Mouse (Mus musculus) CH12.LX (cell line): Measurements from ENCODE around the gene Dmtf1. TPM values are rescaled to one million over a fixed set of nuclear protein-coding genes. Genes with fewer than 3 reads are reported as not detected.

Experiments
- DNase-seq: peaks from one replicate; pipeline ENCODE4 v3.0.0-alpha.2; 2013; ENCODE audit errors: extremely low read depth
- H3K27ac ChIP-seq: 2 replicates; pipeline ENCODE4 v1.5.1; 2012; ENCODE audit warnings: low read depth, mild to moderate bottlenecking, control low read depth, moderate library complexity; ENCODE audit not compliant: insufficient read depth
- H3K27me3 ChIP-seq: replicated peaks from 2 replicates; pipeline ENCODE3; 2012; ENCODE audit warnings: inconsistent platforms
- H3K36me3 ChIP-seq, 2 experiments: replicated peaks in 1 of 2; 2 replicates each; pipeline versions ENCODE3 to v1.6.1; 2012; ENCODE audit warnings: inconsistent platforms in 1 of 2, low read length in 1 of 2, mild to moderate bottlenecking in 1 of 2, mixed read lengths in 1 of 2, moderate library complexity in 1 of 2; ENCODE audit not compliant: control insufficient read depth in 1 of 2, insufficient read depth in 1 of 2
- H3K4me1 ChIP-seq, 2 experiments: 2 replicates each; pipeline ENCODE4 v1.6.1; 2012; ENCODE audit warnings: inconsistent platforms in 1 of 2, moderate library complexity in 1 of 2; ENCODE audit not compliant: insufficient read depth in 2 of 2, control insufficient read depth in 1 of 2
- H3K4me2 ChIP-seq: 2 replicates; pipeline ENCODE4 v1.6.1; 2012; ENCODE audit warnings: low read depth, mild to moderate bottlenecking, control low read depth; ENCODE audit not compliant: poor library complexity, insufficient read depth, severe bottlenecking
- H3K4me3 ChIP-seq, 3 experiments: fragments of 150-350 bp in 1 of 3; sonication (generic) in 1 of 3; replicated peaks in 1 of 3; 2 replicates each; pipeline versions ENCODE3 to v1.5.1; 2011 to 2012; ENCODE audit warnings: low read depth in 2 of 3, low read length in 2 of 3, mild to moderate bottlenecking in 2 of 3, moderate library complexity in 2 of 3, control low read depth in 1 of 3, improper control_type of control experiment in 1 of 3, inconsistent platforms in 1 of 3, mixed read lengths in 1 of 3; ENCODE audit not compliant: poor library complexity in 1 of 3
- H3K79me2 ChIP-seq: replicated peaks from 2 replicates; pipeline ENCODE4 v1.6.1; 2012; ENCODE audit warnings: mild to moderate bottlenecking, moderate library complexity; ENCODE audit not compliant: control insufficient read depth, poor library complexity, insufficient read depth, severe bottlenecking; ENCODE audit errors: extremely low read depth
- H3K9ac ChIP-seq: 2 replicates; pipeline ENCODE4 v1.6.1; 2012; ENCODE audit warnings: low read depth, mild to moderate bottlenecking, control low read depth, moderate library complexity; ENCODE audit not compliant: insufficient read depth
- H3K9me3 ChIP-seq: replicated peaks from 2 replicates; pipeline ENCODE3; 2012; ENCODE audit warnings: low read length, inconsistent platforms, mixed read lengths
- CHD1 ChIP-seq: IDR thresholded peaks from 2 replicates; pipeline ENCODE4 v1.6.1; 2012; ENCODE audit warnings: low read depth, low read length, improper control_type of control experiment, inconsistent platforms
- CHD2 ChIP-seq: IDR thresholded peaks from 2 replicates; pipeline ENCODE4 v1.6.1; 2011; ENCODE audit warnings: low read length, improper control_type of control experiment
- E2F4 ChIP-seq: IDR thresholded peaks from 2 replicates; pipeline ENCODE4 v1.6.1; 2011; ENCODE audit warnings: low read depth, low read length, improper control_type of control experiment; ENCODE audit not compliant: insufficient replicate concordance
- EP300 ChIP-seq: IDR thresholded peaks from 2 replicates; pipeline ENCODE4 v1.6.1; 2011; ENCODE audit warnings: low read length, improper control_type of control experiment
- JUN ChIP-seq: IDR thresholded peaks from 2 replicates; pipeline ENCODE4 v1.6.1; 2011; ENCODE audit warnings: low read depth, mild to moderate bottlenecking, low read length, improper control_type of control experiment, moderate library complexity; ENCODE audit not compliant: insufficient read depth
- JUND ChIP-seq: conservative IDR thresholded peaks from 2 replicates; pipeline ENCODE4 v1.6.1; 2011; ENCODE audit warnings: low read depth, low read length, improper control_type of control experiment
- MAFK ChIP-seq: IDR thresholded peaks from 2 replicates; pipeline ENCODE4 v1.6.1; 2011; ENCODE audit warnings: low read length, improper control_type of control experiment; ENCODE audit not compliant: insufficient replicate concordance
- MAZ ChIP-seq: IDR thresholded peaks from 2 replicates; pipeline ENCODE4 v1.6.1; 2012; ENCODE audit warnings: low read depth, mild to moderate bottlenecking, inconsistent platforms, low read length, improper control_type of control experiment, moderate library complexity
- MXI1 ChIP-seq: IDR thresholded peaks from 2 replicates; pipeline ENCODE4 v1.6.1; 2011; ENCODE audit warnings: mild to moderate bottlenecking, low read depth, low read length, improper control_type of control experiment
- NELFE ChIP-seq: IDR thresholded peaks from 2 replicates; pipeline ENCODE4 v1.6.1; 2011; ENCODE audit warnings: low read depth, low read length, improper control_type of control experiment
- NRF1 ChIP-seq: IDR thresholded peaks from 2 replicates; pipeline ENCODE4 v1.6.1; 2014; ENCODE audit warnings: low read depth, mild to moderate bottlenecking, inconsistent platforms, low read length, improper control_type of control experiment, moderate library complexity
- PAX5 ChIP-seq: IDR thresholded peaks from 2 replicates; pipeline ENCODE4 v1.6.1; 2012; ENCODE audit warnings: low read length, inconsistent platforms, mixed read lengths
- POLR2A ChIP-seq: IDR thresholded peaks from 2 replicates; pipeline ENCODE4 v1.6.1; 2011; ENCODE audit warnings: low read depth, mild to moderate bottlenecking, improper control_type of control experiment, low read length
- POLR2AphosphoS2 ChIP-seq: IDR thresholded peaks from 2 replicates; pipeline ENCODE4 v1.6.1; 2011; ENCODE audit warnings: low read depth, low read length, improper control_type of control experiment
- RAD21 ChIP-seq: IDR thresholded peaks from 2 replicates; pipeline ENCODE4 v1.6.1; 2011; ENCODE audit warnings: low read depth, mild to moderate bottlenecking, low read length, improper control_type of control experiment, moderate library complexity
- RCOR1 ChIP-seq: conservative IDR thresholded peaks from 2 replicates; pipeline ENCODE4 v1.6.1; 2012; ENCODE audit warnings: low read depth, mild to moderate bottlenecking, inconsistent platforms, low read length, improper control_type of control experiment
- SIN3A ChIP-seq: IDR thresholded peaks from 2 replicates; pipeline ENCODE4 v1.6.1; 2012; ENCODE audit warnings: low read length, improper control_type of control experiment, inconsistent platforms
- TBP ChIP-seq: conservative IDR thresholded peaks from 2 replicates; pipeline ENCODE4 v1.6.1; 2011; ENCODE audit warnings: low read depth, low read length, improper control_type of control experiment
- TCF12 ChIP-seq: IDR thresholded peaks from 2 replicates; pipeline ENCODE4 v1.6.1; 2014; ENCODE audit warnings: low read depth, mild to moderate bottlenecking, inconsistent platforms, low read length, improper control_type of control experiment
- UBTF ChIP-seq: IDR thresholded peaks from 2 replicates; pipeline ENCODE4 v1.6.1; 2012; ENCODE audit warnings: low read depth, mild to moderate bottlenecking, inconsistent platforms, low read length, improper control_type of control experiment, moderate library complexity
- ZC3H11A ChIP-seq: IDR thresholded peaks from 2 replicates; pipeline ENCODE4 v1.6.1; 2012; ENCODE audit warnings: low read depth, mild to moderate bottlenecking, inconsistent platforms, low read length, improper control_type of control experiment
- ZKSCAN1 ChIP-seq: IDR thresholded peaks from 2 replicates; pipeline ENCODE4 v1.6.1; 2012; ENCODE audit warnings: low read depth, inconsistent platforms, low read length, improper control_type of control experiment, borderline replicate concordance
- ZMIZ1 ChIP-seq: IDR thresholded peaks from 2 replicates; pipeline ENCODE4 v1.6.1; 2012; ENCODE audit warnings: low read depth, mild to moderate bottlenecking, inconsistent platforms, low read length, improper control_type of control experiment
- ZNF384 ChIP-seq: IDR thresholded peaks from 2 replicates; pipeline ENCODE4 v1.6.1; 2012; ENCODE audit warnings: low read depth, low read length, improper control_type of control experiment, inconsistent platforms
- dilution Hi-C: fragments of 300-500 bp; cut with MboI; formaldehyde crosslinking; loops from 2 replicates; pipeline ENCODE4 v1.14.3; 2020; ENCODE audit warnings: low sequenced_read_pairs; ENCODE audit not compliant: extremely low pct_unique_long_range_greater_than_20kb, extremely low pct_ligation_motif_present
- in situ Hi-C: fragments of 300-500 bp; cut with MboI; formaldehyde crosslinking; loops from 3 replicates; pipeline ENCODE4 v1.14.3; 2019; ENCODE audit warnings: low sequenced_read_pairs, low pct_ligation_motif_present, low pct_unique_long_range_greater_than_20kb, mixed read lengths
- polyA plus RNA-seq: library from polyadenylated mRNA; unstranded; fragments of >175 nt; gene quantifications from 2 replicates; pipeline ENCODE4 v1.2.1, GENCODE M21; 2012; ENCODE audit warnings: low read depth; ENCODE audit not compliant: insufficient read length
- total RNA-seq, 2 experiments: library from RNA; depleted of rRNA; stranded (reverse); fragments of 300-350 nt in 1 of 2; fragments of >200 nt in 1 of 2; gene quantifications; 2 replicates each; pipeline ENCODE4 v1.2.3; 2012 to 2014

Gene Dmtf1
- total and polyA plus RNA-seq, 3 experiments: 18.1 to 36.8 (median 30.6) TPM

GRCm38 (mm10) chr5:9131786-9132185 is 29.8 kb downstream of the Dmtf1 start:
- Histone ChIP-seq H3K36me3 (peaks cover 48 to 77% of the 10 kb centered on the region in 2 experiments), H3K9me3 (no peaks in the 10 kb centered on the region), H3K27ac (no peak overlapping the region), H3K79me2 (no peaks in the 10 kb centered on the region; the same call in 1 of the 2 replicates), H3K27me3 (no peaks in the 10 kb centered on the region), H3K4me1 (no peaks in the 10 kb centered on the region), H3K9ac (no peak overlapping the region), H3K4me3 (no peak overlapping the region), H3K4me2 (no peak overlapping the region)
- in situ Hi-C loops (no loop called here), dilution Hi-C loops (no loop called here)
- DNase-seq: no peak
- TF ChIP-seq CHD1 (no peak), MXI1 (no peak), JUND (no peak), MAFK (no peak), CHD2 (no peak), UBTF (no peak), PAX5 (no peak), RCOR1 (no peak), MAZ (no peak), JUN (no peak), POLR2A (no peak)

- dilution Hi-C loops: no loop called here
These were observed 33.0 kb downstream of the Dmtf1 start for GRCm38 (mm10) chr5:9128566-9128965.

DNA sequence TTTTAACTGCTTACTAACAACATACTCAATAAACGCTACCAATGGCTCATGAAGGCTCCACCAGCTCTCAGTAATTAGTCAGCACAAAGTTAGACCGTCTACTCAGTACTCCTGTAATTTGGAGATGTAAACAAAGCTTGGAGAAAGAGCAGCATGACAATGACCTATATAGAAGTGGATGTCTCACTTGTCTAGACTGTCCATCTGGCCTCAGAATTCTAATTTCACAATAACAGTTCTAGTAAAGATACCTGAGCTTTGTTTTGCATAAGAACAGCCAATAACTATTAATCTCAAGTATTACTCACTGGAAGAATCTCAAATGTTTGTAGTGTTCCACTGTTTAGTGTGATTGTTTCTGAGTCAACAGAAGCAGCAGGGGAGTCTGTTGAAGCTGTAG is 37.4 kb downstream of the Dmtf1 start:
- Histone ChIP-seq H3K4me2 (no peak overlapping the region), H3K9ac (no peak overlapping the region), H3K79me2 (0 out of 2 replicates have a peak, but pooled peaks cover 7% of the 10 kb centered on the region), H3K36me3 (peaks cover 65 to 95% of the 10 kb centered on the region in 2 experiments), H3K9me3 (no peaks in the 10 kb centered on the region), H3K27ac (no peak overlapping the region), H3K4me1 (no peaks in the 10 kb centered on the region), H3K4me3 (no peak overlapping the region), H3K27me3 (no peaks in the 10 kb centered on the region)
- no peak for TF ChIP-seq JUN
- TF ChIP-seq MAZ: no peak
- no peak for TF ChIP-seq JUND
- TF ChIP-seq PAX5: no peak
- no peak for TF ChIP-seq NELFE
- TF ChIP-seq CHD1: no peak
- no peak for TF ChIP-seq EP300
- no peak for TF ChIP-seq MAFK
- TF ChIP-seq TBP: no peak
- no peak for TF ChIP-seq CHD2
- in situ Hi-C loops: no loop called here
- no peak for DNase-seq
- dilution Hi-C loops: no loop called here

More at GRCm38 (mm10) chr5:9128566-9128965, 33.0 kb downstream of the Dmtf1 start:
- no peaks in the 10 kb centered on the region for H3K9me3 ChIP-seq
- peaks cover 7% of the 10 kb centered on the region; the same call in 1 of the 2 replicates for H3K79me2 ChIP-seq
- no peak overlapping the region for H3K9ac ChIP-seq
- TF ChIP-seq RAD21 (no peak), ZC3H11A (no peak), E2F4 (no peak), TCF12 (no peak), SIN3A (no peak), ZNF384 (no peak), POLR2AphosphoS2 (no peak), ZKSCAN1 (no peak), JUN (no peak), NRF1 (no peak), ZMIZ1 (no peak), MAFK (no peak)
- in situ Hi-C loops: no loop called here
- H3K36me3 ChIP-seq: peaks cover 49 to 83% of the 10 kb centered on the region in 2 experiments
- H3K4me1 ChIP-seq: no peaks in the 10 kb centered on the region
- no peak overlapping the region for H3K4me2 ChIP-seq
- DNase-seq: no peak
- H3K27me3 ChIP-seq: no peaks in the 10 kb centered on the region
- H3K4me3 ChIP-seq: no peak overlapping the region
- H3K27ac ChIP-seq: no peak overlapping the region
